Comparison of ENCODE assay signal across 8 mouse cellular contexts in genomic region chr4:69823311-69823940, GRCm38 (mm10).
A peak's percentile ranks its signal among the peaks of the same experiment; 100 is the strongest.
DNase-seq lines count a peak whose midpoint lies in the region; ATAC-seq lines count a peak whose summit lies in the region.

No protein-coding gene starts in this region.

- peaks cover 20% of the 10 kb centered on the region for H3K4me1 ChIP-seq in midbrain, embryonic 13.5 days (replicated peaks)

- intact Hi-C loops in heart, postnatal 25 days (cut with DNase I): no loop called here

- no peak overlapping the region for H3K4me2 ChIP-seq in midbrain, embryonic 13.5 days (replicated peaks)

- WGBS in midbrain, embryonic 13.5 days: 10% methylated on average over 1 of the region's 1 CpGs

- no peak overlapping the region for H3K4me3 ChIP-seq in midbrain, embryonic 13.5 days (replicated peaks)

- no peaks in the 10 kb centered on the region for H3K9me3 ChIP-seq in midbrain, embryonic 13.5 days

- ATAC-seq in midbrain, embryonic 13.5 days: peak; percentile 29; the same call in 1 of the 2 replicates
- no peak for ATAC-seq in erythroid progenitor cell, adult 5-6 weeks (replicated peaks; ENCODE audit: low FRiP score, poor library complexity, severe bottlenecking)

- peaks cover 11% of the 10 kb centered on the region; the same call in 1 of the 2 replicates for H3K27me3 ChIP-seq in midbrain, embryonic 13.5 days

- peak; percentile 63 for DNase-seq in heart, adult 11 months
- DNase-seq in heart, postnatal 25 days (ENCODE audit: low spot score): no peak
- DNase-seq in embryo, embryonic 10.5 days (ENCODE audit: low spot score): peak; percentile 69
- peak; percentile 20 for DNase-seq in kidney, adult 9 months
- DNase-seq in gastrocnemius, postnatal 25 days: no peak
- DNase-seq in urinary bladder, postnatal 36 days (ENCODE audit: low spot score in 2 of 2): no peak

- H3K27ac ChIP-seq in midbrain, embryonic 13.5 days: peak overlapping the region; percentile 75

- no peak overlapping the region for H3K9ac ChIP-seq in midbrain, embryonic 13.5 days (replicated peaks)

- no peaks in the 10 kb centered on the region for H3K36me3 ChIP-seq in midbrain, embryonic 13.5 days

Comparison
In these comparisons a context has a peak if more than half of its experiments do, and no peak if none do; other contexts are left out.
1. DNase-seq: peak in heart, adult 11 months (single experiment), embryo, embryonic 10.5 days (single experiment) and kidney, adult 9 months (single experiment); none in heart, postnatal 25 days (single experiment), gastrocnemius, postnatal 25 days (single experiment) and urinary bladder, postnatal 36 days (0 of 2).